Mouse (Mus musculus): Measurements from ENCODE around the gene Atn1. TPM values are rescaled to one million over a fixed set of nuclear protein-coding genes. Genes with fewer than 3 reads are reported as not detected.

The Atn1 gene
- total RNA-seq, 2 experiments from 2014 or later, result 1.5 to 14.4 TPM

DNA sequence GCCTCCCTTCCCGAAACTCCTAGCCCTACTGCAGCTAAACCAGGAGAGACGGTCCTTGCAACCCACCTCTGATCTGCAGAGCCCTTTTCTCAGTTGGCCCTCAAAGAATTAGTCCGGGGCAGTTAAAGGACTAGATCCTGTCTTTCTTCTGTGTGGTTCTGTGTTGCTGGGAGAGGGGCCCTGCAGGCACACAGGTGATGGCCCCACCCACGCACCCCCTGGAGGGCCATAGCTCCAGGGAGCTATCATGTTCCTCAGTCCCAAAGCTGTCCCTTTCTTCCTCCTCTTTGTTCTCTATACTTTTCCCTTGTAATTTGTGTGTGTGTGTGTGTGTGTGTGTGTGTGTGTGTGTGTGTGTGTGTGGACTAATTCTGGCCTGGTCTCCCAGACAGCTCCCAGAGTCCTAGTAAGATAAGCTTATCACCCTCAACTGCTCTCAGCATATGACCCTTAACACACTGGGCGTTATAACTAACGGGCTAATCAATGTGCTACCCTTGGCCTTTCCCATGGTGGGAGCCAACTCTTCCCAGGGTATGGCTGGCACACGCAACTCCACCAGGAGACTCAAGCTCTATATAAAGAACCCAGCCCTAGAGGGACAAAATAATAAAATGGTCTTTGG lies 36.9 kb downstream of the Atn1 start:
- peak; percentile 60 for ATAC-seq (replicated peaks; ENCODE audit: low FRiP score, low TSS enrichment, poor library complexity, severe bottlenecking)

DNA sequence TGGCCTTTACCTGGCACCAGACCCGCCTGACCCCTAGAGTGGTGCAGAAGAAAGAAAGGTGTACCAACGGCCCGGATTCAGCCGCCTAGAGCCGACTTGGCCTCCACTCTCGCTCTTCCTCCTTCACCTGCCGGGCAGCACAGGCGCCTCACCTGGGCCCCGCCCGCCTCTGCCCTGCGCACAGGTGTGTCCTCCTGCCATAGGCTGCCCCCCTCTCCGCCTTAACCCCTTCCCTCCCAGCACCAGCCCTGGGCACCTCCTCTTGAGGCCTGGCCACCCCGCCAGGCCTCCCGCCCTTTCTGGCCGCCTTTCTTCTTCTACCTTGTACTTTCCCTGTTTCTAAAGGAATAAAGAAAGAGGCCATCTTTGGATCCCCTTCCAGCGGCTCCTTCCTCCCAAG lies 37.6 kb downstream of the Atn1 start:
- ATAC-seq (replicated peaks; ENCODE audit: low FRiP score, low TSS enrichment, poor library complexity, severe bottlenecking), result no peak

DNA sequence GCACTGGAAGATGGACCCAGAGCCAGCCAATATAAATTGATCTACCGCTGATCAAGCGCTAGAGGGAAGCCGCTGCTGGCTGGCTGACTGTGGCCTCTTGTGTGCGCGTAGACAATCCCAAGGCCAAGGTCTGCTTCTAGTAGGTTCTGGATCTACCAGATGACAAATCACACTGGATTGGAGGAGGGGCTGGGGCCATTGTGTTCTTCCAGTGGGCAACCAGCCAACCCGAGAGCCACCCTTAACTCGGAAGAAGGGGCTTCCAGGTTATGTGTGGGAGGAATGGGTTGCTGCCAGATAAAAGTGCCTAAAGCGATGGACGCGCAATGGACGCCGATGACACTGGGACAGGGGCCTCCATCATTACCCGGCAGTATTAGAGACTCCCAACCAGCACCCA lies 38.4 kb downstream of the Atn1 start:
- no peak for ATAC-seq (replicated peaks; ENCODE audit: low FRiP score, low TSS enrichment, poor library complexity, severe bottlenecking)

DNA sequence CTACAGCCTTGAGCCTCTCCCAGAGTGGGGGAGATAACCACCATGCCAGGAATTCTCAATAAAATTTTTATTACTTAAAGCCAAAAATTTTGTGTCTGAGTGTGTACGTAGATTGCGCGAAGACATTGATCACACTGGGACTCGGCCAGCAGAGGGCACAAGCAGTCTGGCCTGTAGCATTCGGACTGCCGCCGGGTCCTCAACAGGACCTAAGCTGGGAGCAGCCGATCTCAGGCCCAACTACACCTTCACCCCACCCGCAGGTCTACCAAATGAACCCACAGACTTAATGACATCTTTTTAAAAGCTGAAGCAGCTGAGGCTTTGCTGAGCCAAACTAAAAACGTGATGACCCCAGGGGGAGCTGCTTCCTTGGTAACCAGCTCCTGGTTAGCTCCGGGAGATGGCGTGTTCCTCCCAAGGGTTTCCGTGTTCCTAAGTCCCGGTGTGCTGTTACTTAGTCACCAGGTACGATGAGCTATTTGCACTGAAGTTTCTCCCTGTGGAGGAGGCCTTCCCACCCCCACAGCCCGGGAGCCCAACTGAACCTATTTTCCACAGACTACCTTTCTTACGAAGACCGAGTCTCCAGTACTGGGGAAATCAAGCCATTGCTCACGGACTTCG lies 39.3 kb downstream of the Atn1 start:
- ATAC-seq (replicated peaks; ENCODE audit: low FRiP score, low TSS enrichment, poor library complexity, severe bottlenecking), result no peak

DNA sequence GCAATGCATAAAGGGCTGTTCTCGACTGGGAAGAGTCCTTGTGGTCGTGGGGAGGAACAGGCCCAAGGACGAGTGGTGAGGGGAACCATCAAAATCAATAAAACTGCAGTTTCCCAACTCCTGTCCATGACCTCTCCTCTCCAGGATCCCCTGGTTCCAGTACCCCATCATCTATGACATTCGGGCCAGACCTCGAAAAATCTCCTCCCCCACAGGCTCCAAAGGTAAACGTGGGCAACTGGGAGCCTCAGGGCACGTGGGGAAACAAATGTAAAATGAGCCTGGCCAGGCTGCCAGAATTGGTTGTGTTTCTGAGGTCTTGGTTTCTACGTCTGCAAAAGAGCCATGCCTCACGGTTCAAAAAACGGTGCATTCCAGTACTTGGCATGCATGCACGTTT lies 43.4 kb downstream of the Atn1 start:
- no peak for ATAC-seq (replicated peaks; ENCODE audit: low FRiP score, low TSS enrichment, poor library complexity, severe bottlenecking)

DNA sequence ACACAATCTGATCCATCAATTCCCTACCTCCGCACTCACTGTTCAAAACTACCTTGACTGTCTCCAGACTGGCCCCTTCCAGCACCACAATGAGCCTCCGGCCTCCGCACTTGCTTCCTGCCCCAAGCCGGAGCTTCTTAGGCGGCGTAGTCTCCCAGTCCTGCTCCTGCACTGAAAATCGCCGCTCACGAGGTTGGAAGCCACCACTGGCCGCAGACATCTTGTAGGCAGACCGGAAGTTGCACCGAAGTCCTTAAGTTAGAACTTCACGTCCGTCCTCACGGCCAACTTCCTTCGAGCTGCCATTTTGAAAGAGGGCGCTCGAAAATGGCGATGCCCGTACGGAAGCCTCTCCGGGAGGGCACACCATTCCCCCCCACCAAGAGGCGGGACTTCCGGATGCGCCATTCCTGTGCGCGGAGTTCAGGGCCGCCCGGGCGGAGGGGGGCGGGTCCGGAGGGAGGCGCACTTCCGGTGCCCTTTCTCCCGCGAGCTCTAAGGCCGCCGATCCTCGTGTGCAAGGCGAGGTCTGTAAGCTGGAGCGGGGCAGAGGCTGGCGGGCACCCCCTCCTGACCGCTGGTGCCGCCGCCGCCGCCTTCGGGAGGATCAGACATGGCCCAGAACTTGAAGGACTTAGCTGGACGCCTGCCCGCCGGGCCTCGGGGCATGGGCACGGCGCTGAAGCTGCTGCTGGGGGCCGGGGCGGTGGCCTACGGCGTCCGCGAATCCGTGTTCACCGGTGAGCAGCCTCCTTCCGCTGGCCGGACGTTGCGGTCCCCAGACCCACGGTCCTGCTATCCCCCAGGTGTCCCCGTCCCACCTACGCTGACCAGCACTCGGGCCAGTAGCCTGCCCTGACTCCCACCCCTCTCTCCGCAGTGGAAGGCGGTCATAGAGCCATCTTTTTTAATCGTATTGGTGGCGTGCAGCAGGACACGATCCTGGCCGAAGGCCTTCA lies 44.2 kb downstream of the Atn1 start, which contains the start of the genes Emg1 and Phb2:
Gene Emg1, minus strand, starts transcription at position 355 of the 959 bp plus-strand sequence.
Gene Phb2, plus strand, starts transcription at position 513 of the 959 bp plus-strand sequence.
- ATAC-seq (replicated peaks; ENCODE audit: low FRiP score, low TSS enrichment, poor library complexity, severe bottlenecking), result peak; percentile 87

DNA sequence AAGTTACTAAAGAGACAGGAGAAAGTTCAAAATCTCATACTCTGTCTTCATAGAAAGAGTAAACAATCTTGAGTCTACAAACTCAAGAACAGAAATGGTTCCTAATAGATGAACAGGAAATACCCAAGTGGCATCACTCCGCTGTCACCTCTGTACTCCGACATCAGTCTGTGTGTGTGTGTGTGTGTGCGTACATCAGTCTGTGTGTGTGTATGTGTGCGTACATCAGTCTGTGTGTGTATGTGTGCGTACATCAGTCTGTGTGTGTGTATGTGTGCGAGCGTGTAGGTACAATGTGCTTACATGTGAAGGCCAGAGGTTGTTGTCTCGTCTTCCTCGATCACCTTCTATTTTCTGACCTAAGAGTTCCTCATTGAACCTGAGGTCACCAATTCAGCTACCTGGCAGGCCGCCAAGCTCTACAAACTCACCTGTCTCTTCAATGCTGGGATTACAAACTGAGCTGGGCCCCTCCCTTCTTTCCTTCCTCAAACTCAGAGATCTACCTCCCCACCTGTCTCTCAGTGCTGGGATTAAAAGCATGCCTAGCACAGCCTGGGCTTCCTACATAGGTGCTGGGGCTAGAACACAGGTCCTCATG lies 47.9 kb downstream of the Atn1 start:
- ATAC-seq (replicated peaks; ENCODE audit: low FRiP score, low TSS enrichment, poor library complexity, severe bottlenecking), result no peak

DNA sequence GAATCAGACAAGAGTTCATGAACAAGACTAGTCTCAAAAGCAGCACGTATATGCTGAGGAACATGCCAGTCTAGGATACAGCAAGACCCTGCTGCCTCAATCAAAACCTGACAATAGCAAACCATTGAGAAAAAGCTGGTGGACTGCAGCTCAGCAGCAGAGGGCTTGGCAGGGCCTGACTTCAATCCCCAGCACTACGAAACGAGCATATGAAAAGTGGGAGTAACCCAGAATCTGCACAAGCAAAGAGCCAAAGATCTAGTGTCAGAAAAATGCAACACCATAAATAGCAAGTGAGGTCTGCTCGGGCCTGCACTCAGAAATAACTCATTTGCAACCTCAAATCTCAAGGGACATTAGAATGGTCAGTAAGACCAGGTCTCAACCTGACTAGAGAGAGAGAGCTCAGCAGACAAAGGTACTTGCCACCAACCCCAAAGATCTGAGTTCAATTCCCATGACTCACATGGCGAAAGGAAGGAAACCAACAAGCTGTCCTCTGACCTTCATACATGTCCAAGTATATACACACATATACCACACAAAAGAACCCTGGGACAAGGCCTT lies 50.2 kb downstream of the Atn1 start:
- no peak for ATAC-seq (replicated peaks; ENCODE audit: low FRiP score, low TSS enrichment, poor library complexity, severe bottlenecking)

DNA sequence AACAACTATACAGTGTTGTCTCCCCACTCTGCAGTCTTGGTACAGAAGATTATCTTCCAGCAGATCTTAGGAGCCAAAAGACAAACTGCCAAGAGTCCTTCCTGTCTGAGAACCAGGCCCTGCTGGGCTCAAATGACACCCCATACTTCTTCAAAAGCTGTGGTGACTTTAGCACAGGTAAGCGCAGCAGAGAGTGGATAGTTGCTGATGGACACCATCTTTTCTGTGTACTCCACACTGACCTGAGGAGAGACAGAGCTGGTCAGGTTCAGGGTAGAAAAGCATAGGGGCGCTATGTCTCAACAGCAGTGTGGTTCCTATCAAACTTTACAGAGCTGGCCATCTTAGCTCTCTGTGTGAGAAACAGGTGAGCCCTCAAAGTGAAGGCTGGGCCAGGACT lies 51.9 kb downstream of the Atn1 start:
- ATAC-seq (replicated peaks; ENCODE audit: low FRiP score, low TSS enrichment, poor library complexity, severe bottlenecking), result no peak

DNA sequence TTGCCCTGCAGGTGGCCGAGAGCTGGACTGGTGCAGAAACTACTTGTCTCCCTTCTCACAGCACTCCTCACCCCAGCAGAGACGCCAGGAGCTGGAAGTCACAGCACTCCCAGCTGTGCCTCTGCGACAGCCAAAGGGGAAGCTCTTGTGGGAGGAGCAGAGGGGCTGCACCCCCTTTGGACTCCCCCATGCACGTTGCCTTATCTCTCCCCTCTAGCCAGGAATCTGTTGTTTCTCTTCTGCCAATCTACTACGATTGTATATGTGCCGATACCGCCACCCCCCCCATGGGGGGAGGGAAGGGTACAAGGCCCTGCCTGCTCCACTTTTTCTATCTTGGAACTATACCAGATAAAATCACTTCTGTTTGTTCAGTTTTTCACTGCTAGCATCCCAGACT lies 52.5 kb downstream of the Atn1 start:
- ATAC-seq (replicated peaks; ENCODE audit: low FRiP score, low TSS enrichment, poor library complexity, severe bottlenecking), result no peak

DNA sequence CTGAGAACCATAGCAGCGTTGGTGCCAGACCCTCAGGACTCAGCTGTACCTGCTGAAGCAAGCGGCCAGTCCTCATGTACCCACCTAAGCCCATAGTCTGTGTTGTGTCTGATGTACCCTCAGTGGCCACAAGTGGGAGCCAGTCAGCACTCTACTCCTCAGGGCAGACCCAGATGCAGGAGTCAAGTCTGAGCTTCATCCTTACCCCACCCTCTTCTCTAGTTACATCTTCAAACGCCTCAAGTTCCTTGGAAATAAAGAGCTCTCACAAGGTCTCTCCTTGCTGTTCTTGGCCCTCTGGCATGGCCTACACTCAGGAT lies 53.6 kb downstream of the Atn1 start:
- peak; percentile 84 for ATAC-seq (replicated peaks; ENCODE audit: low FRiP score, low TSS enrichment, poor library complexity, severe bottlenecking)

DNA sequence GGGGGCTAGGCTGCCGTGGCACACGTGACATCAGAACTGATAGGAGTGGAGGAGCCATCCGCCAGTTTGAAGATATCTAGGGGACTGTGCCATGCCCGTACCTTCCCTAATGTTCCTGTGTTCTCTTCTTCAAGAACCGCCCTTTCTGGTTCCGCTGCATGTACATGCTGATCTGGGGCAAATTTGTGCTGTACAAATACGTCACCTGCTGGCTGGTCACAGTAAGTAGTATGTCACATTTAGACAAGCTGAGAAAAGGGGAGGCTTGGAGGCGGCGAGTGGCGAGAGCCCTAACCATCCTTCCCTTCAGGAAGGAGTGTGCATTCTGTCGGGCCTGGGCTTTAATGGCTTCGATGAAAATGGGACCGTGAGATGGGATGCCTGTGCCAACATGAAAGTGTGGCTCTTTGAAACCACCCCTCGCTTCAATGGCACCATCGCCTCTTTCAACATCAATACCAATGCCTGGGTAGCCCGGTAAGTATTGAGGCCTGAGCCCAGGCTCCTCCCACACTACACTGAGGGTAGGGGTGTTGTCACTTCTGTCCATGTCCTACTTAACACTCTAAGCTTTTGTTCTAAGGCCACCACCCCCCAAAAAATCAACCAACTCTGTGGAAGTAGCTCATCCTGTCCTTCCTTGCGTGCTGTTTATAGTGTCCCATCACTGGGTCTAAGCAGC lies 54.1 kb downstream of the Atn1 start:
- 0 out of 2 replicates have a peak, but pooled peaks have one; percentile 12 for ATAC-seq (replicated peaks; ENCODE audit: low FRiP score, low TSS enrichment, poor library complexity, severe bottlenecking)

DNA sequence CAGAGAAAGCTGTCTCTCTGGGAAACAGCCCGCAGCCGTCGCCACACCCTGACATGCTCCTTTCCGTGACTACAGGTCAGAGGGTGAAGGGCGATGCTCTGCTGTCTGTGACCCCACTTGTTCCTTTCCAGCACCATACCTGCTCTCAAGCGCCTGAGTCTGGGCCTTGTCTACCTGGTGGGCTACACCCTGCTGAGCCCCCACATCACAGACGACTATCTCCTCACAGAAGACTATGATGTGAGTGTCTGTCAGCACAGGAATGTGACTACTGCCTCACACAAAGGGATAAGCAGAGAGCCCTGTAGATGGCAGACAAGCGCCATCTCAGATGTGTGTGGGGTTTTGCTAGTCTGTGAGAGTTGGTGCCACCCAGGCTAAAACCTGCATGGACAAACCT lies 55.0 kb downstream of the Atn1 start:
- ATAC-seq (replicated peaks; ENCODE audit: low FRiP score, low TSS enrichment, poor library complexity, severe bottlenecking), result no peak

DNA sequence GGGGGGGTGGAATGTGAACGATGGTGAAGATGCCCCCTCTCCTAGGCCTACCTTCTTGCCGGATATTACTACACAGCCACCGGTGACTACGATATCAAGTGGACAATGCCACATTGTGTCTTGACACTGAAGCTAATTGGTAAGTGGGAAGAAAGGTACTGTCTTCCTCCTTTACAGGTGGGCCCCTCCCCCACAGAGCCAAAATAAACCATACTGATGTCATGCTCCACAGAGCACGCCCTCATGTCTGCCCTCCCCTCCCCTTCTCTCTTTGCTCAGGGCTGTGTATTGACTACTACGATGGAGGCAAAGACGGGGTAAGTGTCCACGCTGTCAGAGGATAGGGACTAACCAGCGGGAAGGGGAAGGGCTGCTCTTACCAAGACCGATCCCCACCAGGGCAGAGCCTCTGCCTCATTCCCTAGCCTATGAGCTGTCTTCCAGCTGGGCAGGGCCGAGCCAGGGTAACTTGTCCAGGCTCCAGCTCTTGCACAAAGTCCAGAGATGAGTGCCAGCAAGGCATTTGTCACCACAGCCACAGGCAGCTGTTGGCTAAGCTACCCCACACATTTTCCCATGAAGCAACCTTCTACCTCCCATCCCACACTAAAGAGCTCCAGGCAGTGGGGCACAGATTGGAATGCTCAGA lies 56.2 kb downstream of the Atn1 start:
- no peak for ATAC-seq (replicated peaks; ENCODE audit: low FRiP score, low TSS enrichment, poor library complexity, severe bottlenecking)

DNA sequence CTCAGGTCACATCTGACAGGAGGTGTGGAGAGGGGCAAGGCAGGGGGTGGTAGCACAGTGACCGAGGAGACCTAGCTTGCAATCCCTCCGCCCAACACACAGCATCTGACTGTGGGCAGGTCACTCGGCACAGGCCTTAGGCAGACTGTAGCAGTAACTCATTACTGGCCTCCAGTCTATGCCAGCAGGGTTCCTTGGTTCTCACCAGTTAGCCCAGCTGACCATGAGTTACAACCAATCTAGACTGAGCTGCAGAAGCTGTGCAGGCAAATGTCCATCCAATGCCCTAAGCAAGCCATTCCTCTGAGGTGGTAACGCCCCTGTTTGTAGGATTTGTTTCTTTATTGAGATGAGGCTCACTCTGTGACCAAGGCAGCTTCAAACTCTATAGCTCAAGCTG lies 57.0 kb downstream of the Atn1 start:
- no peak for ATAC-seq (replicated peaks; ENCODE audit: low FRiP score, low TSS enrichment, poor library complexity, severe bottlenecking)

DNA sequence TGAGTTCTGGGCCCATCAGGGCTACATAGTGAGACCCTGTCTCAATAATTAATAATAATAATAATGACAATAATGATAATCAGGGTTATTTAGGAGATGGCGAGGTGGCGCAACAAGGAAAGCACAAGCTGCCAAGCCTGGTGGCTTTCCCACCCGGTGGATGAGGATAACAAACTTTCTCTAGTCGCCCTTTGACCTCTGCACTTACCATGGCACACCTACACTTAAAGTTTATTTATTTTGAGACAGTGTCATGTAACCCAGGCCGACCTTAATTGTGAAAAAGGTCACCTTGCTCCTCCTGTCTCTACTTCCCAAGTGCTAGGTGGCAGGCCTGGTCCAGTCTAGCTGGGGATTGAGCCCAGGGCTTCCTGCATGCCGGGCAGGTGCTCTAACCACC lies 57.6 kb downstream of the Atn1 start:
- no peak for ATAC-seq (replicated peaks; ENCODE audit: low FRiP score, low TSS enrichment, poor library complexity, severe bottlenecking)

DNA sequence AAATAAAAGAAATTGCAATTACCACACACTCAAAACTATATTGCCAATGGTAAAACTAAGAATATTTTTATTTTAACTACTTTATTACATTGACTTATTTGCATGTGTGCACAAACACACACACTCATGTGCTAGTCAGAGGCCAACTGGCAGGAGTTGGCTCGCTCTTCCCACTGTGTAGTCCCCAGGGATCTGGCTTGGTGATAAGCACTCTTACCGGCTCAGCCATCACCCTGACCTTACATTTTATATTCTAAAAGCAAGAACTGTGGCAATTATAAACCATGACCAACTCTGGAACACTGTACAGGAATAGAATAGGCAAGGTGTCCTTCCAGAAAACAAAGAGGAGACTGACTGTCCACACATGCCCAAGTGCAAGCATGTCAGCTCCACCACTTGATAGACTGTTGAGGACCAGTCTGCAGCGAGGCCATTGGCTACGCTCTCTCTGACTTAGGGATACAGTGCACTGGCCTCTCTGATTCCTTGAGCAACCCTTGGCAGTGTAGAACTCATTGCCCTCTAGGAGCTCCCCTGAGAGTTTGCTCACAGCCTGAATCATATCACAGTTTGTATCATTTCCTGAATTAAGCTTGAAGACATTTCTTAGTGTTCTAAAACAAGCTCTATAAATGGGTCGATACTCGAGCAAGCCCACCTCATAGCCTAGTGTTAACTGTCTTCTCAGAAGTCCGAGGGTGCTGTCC lies 59.7 kb downstream of the Atn1 start:
- no peak for ATAC-seq (replicated peaks; ENCODE audit: low FRiP score, low TSS enrichment, poor library complexity, severe bottlenecking)

Data from megakaryocyte-erythroid progenitor cell, adult 5-6 weeks (primary cell).